Mouse (Mus musculus): Measurements from ENCODE around the gene 2310030G06Rik.

- no peak for TF ChIP-seq CHD2 (IDR thresholded peaks at IDR 0.05; ENCODE audit: low read depth, low read length)
- no peak for TF ChIP-seq ZNF384 (IDR thresholded peaks at IDR 0.05; ENCODE audit: low read depth, low read length)
- TF ChIP-seq HCFC1 (IDR thresholded peaks at IDR 0.05; ENCODE audit: borderline replicate concordance, insufficient read depth, low read length), result no peak
- TF ChIP-seq MAFK (IDR thresholded peaks at IDR 0.05; ENCODE audit: insufficient read depth, low read depth, low read length), result no peak
Measured at GRCm38 (mm10) chr9:50723406-50723805, 22.9 kb downstream of the 2310030G06Rik start.

Measured in ES-E14 (cell line).